In the genomic region with DNA sequence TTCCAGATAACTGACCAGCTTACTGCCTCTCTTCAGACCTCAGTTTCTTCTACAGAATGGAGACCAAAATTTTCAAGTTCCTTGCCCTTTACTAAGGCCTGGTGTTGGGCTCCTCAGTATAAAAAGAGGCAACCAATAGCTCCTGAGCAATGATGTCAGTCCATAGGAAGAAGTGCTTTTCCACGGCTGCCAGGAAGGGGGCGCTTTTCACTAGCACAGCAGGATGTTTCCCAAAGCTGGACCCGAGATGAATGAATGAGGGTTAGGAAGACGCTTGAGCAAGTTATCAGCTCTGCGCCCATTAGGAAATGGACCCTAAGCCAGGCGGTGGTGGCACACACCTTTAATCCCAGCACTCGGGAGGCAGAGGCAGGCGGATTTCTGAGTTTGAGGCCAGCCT, we compare ENCODE assay signal across 11 mouse cellular contexts. TPM values are rescaled to one million over a fixed set of nuclear protein-coding genes. Genes with fewer than 3 reads are reported as not detected.
A peak's percentile ranks its signal among the peaks of the same experiment; 100 is the strongest.
DNase-seq lines count a peak whose midpoint lies in the region; ATAC-seq and TF ChIP-seq lines count a peak whose summit lies in the region.
"Had no signal": no experiment of that assay in that cellular context is flagged by ENCODE, and none has a peak within 500 bp of the region (broad histone marks: within the 10 kb centered on the region; RNA-seq: fewer than 3 reads in every experiment).

No protein-coding gene starts in this region.

- intact Hi-C loops in gastrocnemius, postnatal 14 days (cut with DNase I; ENCODE audit: low total_unique reads), result no loop called here

- H3K4me3 ChIP-seq in intestine, postnatal 0 days (ENCODE audit: low read depth, low read length), result no peak overlapping the region
- H3K4me3 ChIP-seq in intestine, embryonic 16.5 days (ENCODE audit: low read length), result no peak overlapping the region
- no peak overlapping the region for H3K4me3 ChIP-seq in lung, embryonic 14.5 days (ENCODE audit: low read depth, low read length)
- H3K4me3 ChIP-seq: limb, embryonic 13.5 days; neural tube, embryonic 13.5 days had no signal

- no peak overlapping the region for H3K4me2 ChIP-seq in intestine, postnatal 0 days (replicated peaks; ENCODE audit: low read depth)
- no peak overlapping the region for H3K4me2 ChIP-seq in intestine, embryonic 16.5 days (ENCODE audit: low read depth, low read length)
- no peak overlapping the region for H3K4me2 ChIP-seq in lung, embryonic 14.5 days
- H3K4me2 ChIP-seq: limb, embryonic 13.5 days; neural tube, embryonic 13.5 days had no signal

- no peak for ATAC-seq in intestine, postnatal 0 days
- ATAC-seq in intestine, embryonic 16.5 days, result no peak
- ATAC-seq in lung, embryonic 14.5 days (ENCODE audit: insufficient read depth), result no peak

- peaks cover 13% of the 10 kb centered on the region; the same call in 1 of the 2 replicates for H3K36me3 ChIP-seq in intestine, postnatal 0 days (ENCODE audit: control insufficient read depth, insufficient read depth)
- H3K36me3 ChIP-seq in intestine, embryonic 16.5 days (ENCODE audit: control insufficient read depth, insufficient read depth, low read length), result peaks cover 3% of the 10 kb centered on the region; the same call in 1 of the 2 replicates
- H3K36me3 ChIP-seq in lung, embryonic 14.5 days (ENCODE audit: insufficient read depth), result peaks cover 59% of the 10 kb centered on the region

- 52% methylated on average over 8 of the region's 8 CpGs for WGBS in intestine, postnatal 0 days
- 62% methylated on average over 8 of the region's 8 CpGs for WGBS in intestine, embryonic 16.5 days
- 65% methylated on average over 8 of the region's 8 CpGs for WGBS in lung, embryonic 14.5 days

- TF ChIP-seq CTCF in intestine, postnatal 0 days (IDR thresholded peaks at IDR 0.05; ENCODE audit: low read depth), result peak; percentile 74
- peak; percentile 62 for TF ChIP-seq CTCF in lung, embryonic 14.5 days (IDR thresholded peaks at IDR 0.05; ENCODE audit: low read depth)

- H3K27ac ChIP-seq in intestine, postnatal 0 days (ENCODE audit: low read depth, low read length), result no peak overlapping the region
- H3K27ac ChIP-seq in intestine, embryonic 16.5 days (ENCODE audit: low read length), result no peak overlapping the region
- no peak overlapping the region for H3K27ac ChIP-seq in lung, embryonic 14.5 days (ENCODE audit: low read depth)
- H3K27ac ChIP-seq: limb, embryonic 13.5 days; neural tube, embryonic 13.5 days had no signal

- DNase-seq in 416B (ENCODE audit: low read depth) (peak; percentile 62), MEL-GATA-1-ER (ENCODE audit: extremely low read depth, low read depth) (peak; percentile 26)
- DNase-seq in lung, embryonic 14.5 days, result peak; percentile 52
- no peak for DNase-seq in cerebellum, adult 8-10 months
- DNase-seq in frontal cortex, postnatal 25 days (ENCODE audit: low spot score in 2 of 2), result no peak
- no peak for DNase-seq in gastrocnemius, postnatal 14 days

- no peaks in the 10 kb centered on the region for H3K9me3 ChIP-seq in intestine, postnatal 0 days (ENCODE audit: control insufficient read depth)
- H3K9me3 ChIP-seq in intestine, embryonic 16.5 days (ENCODE audit: control insufficient read depth, low read length), result no peaks in the 10 kb centered on the region
- H3K9me3 ChIP-seq in lung, embryonic 14.5 days (ENCODE audit: low read depth, low read length), result no peaks in the 10 kb centered on the region
- H3K9me3 ChIP-seq: limb, embryonic 13.5 days; neural tube, embryonic 13.5 days had no signal

- H3K4me1 ChIP-seq in intestine, postnatal 0 days (replicated peaks; ENCODE audit: control insufficient read depth, insufficient read depth, low read length), result 0 out of 2 replicates have a peak, but pooled peaks cover 7% of the 10 kb centered on the region
- peaks cover 22% of the 10 kb centered on the region for H3K4me1 ChIP-seq in intestine, embryonic 16.5 days (ENCODE audit: control insufficient read depth, insufficient read depth, low read length)
- peaks cover 12% of the 10 kb centered on the region; the same call in 1 of the 2 replicates for H3K4me1 ChIP-seq in lung, embryonic 14.5 days (ENCODE audit: insufficient read depth)
- H3K4me1 ChIP-seq: limb, embryonic 13.5 days; neural tube, embryonic 13.5 days had no signal

- no peaks in the 10 kb centered on the region for H3K27me3 ChIP-seq in intestine, postnatal 0 days (replicated peaks; ENCODE audit: control insufficient read depth, insufficient read depth, low read length)
- H3K27me3 ChIP-seq in intestine, embryonic 16.5 days (replicated peaks; ENCODE audit: control insufficient read depth, insufficient read depth, low read length), result no peaks in the 10 kb centered on the region
- no peaks in the 10 kb centered on the region for H3K27me3 ChIP-seq in lung, embryonic 14.5 days (ENCODE audit: insufficient read depth, low read length)
- H3K27me3 ChIP-seq: limb, embryonic 13.5 days; neural tube, embryonic 13.5 days had no signal

- H3K9ac ChIP-seq in intestine, postnatal 0 days (ENCODE audit: low read depth, low read length), result no peak overlapping the region
- no peak overlapping the region for H3K9ac ChIP-seq in intestine, embryonic 16.5 days (ENCODE audit: low read depth, low read length)
- H3K9ac ChIP-seq in lung, embryonic 14.5 days, result no peak overlapping the region
- H3K9ac ChIP-seq: limb, embryonic 13.5 days; neural tube, embryonic 13.5 days had no signal

RNA-seq across cellular contexts. Expression of a gene that starts 8.4 kb away (rescaled TPM):
- polyA plus RNA-seq in intestine, postnatal 0 days (2015; fragmentation: Nextera tagmentation; extraction: Ambion mirVana), result 63.0 and 64.4 TPM in 2 replicates
- 82.2 and 90.8 TPM in 2 replicates for polyA plus RNA-seq in intestine, embryonic 16.5 days (2015; fragmentation: Nextera tagmentation; extraction: Ambion mirVana)
- 48.8 and 51.7 TPM in 2 replicates for polyA plus RNA-seq in lung, embryonic 14.5 days (2014; fragmentation: Nextera tagmentation; extraction: Ambion mirVana)
- not detected for total RNA-seq in gastrocnemius, postnatal 14 days (2021)
- total RNA-seq: hematopoietic stem cell, adult 5-6 weeks had no signal

RNA-seq across cellular contexts. Expression of a gene that starts 9.2 kb away (rescaled TPM):
- polyA plus RNA-seq in intestine, postnatal 0 days (2015; fragmentation: Nextera tagmentation; extraction: Ambion mirVana), result 17.4 and 18.0 TPM in 2 replicates
- polyA plus RNA-seq in intestine, embryonic 16.5 days (2015; fragmentation: Nextera tagmentation; extraction: Ambion mirVana), result 27.3 and 29.2 TPM in 2 replicates
- 39.5 and 42.8 TPM in 2 replicates for polyA plus RNA-seq in lung, embryonic 14.5 days (2014; fragmentation: Nextera tagmentation; extraction: Ambion mirVana)
- 10 to 100 TPM; 12.5 to 15.2 TPM for total RNA-seq in gastrocnemius, postnatal 14 days (2021)

RNA-seq across cellular contexts. Expression of a gene that starts 17.6 kb away (rescaled TPM):
- 94.0 and 94.2 TPM in 2 replicates for polyA plus RNA-seq in intestine, postnatal 0 days (2015; fragmentation: Nextera tagmentation; extraction: Ambion mirVana)
- polyA plus RNA-seq in intestine, embryonic 16.5 days (2015; fragmentation: Nextera tagmentation; extraction: Ambion mirVana), result 184 and 198 TPM in 2 replicates
- 152 and 169 TPM in 2 replicates for polyA plus RNA-seq in lung, embryonic 14.5 days (2014; fragmentation: Nextera tagmentation; extraction: Ambion mirVana)
- total RNA-seq in gastrocnemius, postnatal 14 days (2021), result 100 to 1,000 TPM; 103 to 113 TPM

RNA-seq across cellular contexts. Expression of a gene that starts 25.0 kb away (rescaled TPM):
- polyA plus RNA-seq in intestine, postnatal 0 days (2015; fragmentation: Nextera tagmentation; extraction: Ambion mirVana), result 6.3 and 6.6 TPM in 2 replicates
- 9.6 and 10.3 TPM in 2 replicates for polyA plus RNA-seq in intestine, embryonic 16.5 days (2015; fragmentation: Nextera tagmentation; extraction: Ambion mirVana)
- polyA plus RNA-seq in lung, embryonic 14.5 days (2014; fragmentation: Nextera tagmentation; extraction: Ambion mirVana), result 9.2 and 9.7 TPM in 2 replicates
- 1 to 10 TPM; 6.5 to 8.2 TPM for total RNA-seq in gastrocnemius, postnatal 14 days (2021)

RNA-seq across cellular contexts. Expression of a gene that starts 26.1 kb away (rescaled TPM):
- polyA plus RNA-seq in intestine, postnatal 0 days (2015; fragmentation: Nextera tagmentation; extraction: Ambion mirVana), result 194 and 219 TPM in 2 replicates
- polyA plus RNA-seq in intestine, embryonic 16.5 days (2015; fragmentation: Nextera tagmentation; extraction: Ambion mirVana), result 260 and 261 TPM in 2 replicates
- polyA plus RNA-seq in lung, embryonic 14.5 days (2014; fragmentation: Nextera tagmentation; extraction: Ambion mirVana), result 127 and 129 TPM in 2 replicates
- 10 to 100 TPM; 23.4 to 30.0 TPM for total RNA-seq in gastrocnemius, postnatal 14 days (2021)

Comparison
In these comparisons a context has a peak if more than half of its experiments do, and no peak if none do; other contexts are left out.
1. DNase-seq: peak in 416B (single experiment), MEL-GATA-1-ER (single experiment) and lung, embryonic 14.5 days (single experiment); none in cerebellum, adult 8-10 months (single experiment), frontal cortex, postnatal 25 days (0 of 2) and gastrocnemius, postnatal 14 days (single experiment).